Mouse (Mus musculus) adrenal gland, postnatal 10 days (tissue): ENCODE data around the gene Golga1. TPM values are rescaled to one million over a fixed set of nuclear protein-coding genes. Genes with fewer than 3 reads are reported as not detected.
A peak's percentile ranks its signal among the peaks of the same experiment; 100 is the strongest.
"Not testable (repeated sequence)": the region's sequence is repeated elsewhere in the genome, so short reads cannot be mapped to it uniquely, and the experiment has no call there.

Experiments
- DNase-seq: peaks from one replicate; pipeline ENCODE4 v3.0.0; 2021; ENCODE audit warnings: mixed read lengths
- long read RNA-seq, 2 experiments: library from polyadenylated mRNA; stranded (forward); transcript quantifications; one replicate each; pipeline ENCODE4 v2.0.0; 2021
- total RNA-seq, 2 experiments: library from RNA; stranded (reverse); gene quantifications; 2 replicates each; pipeline ENCODE4 v1.2.3; 2021

The Golga1 gene
- total RNA-seq = 10 to 100 TPM; 19.5 to 26.2 TPM
- long read RNA-seq, experiment 1, full-length matches to known transcripts = 1 of 9 reads
- long read RNA-seq, experiment 1, partial matches to known transcripts = 4 of 9 reads
- long read RNA-seq, experiment 1, other reads (novel, unspliced or antisense) = 4 of 9 reads
- long read RNA-seq, experiment 2, partial matches to known transcripts = 1 of 6 reads
- long read RNA-seq, experiment 2, other reads (novel, unspliced or antisense) = 4 of 6 reads

DNA sequence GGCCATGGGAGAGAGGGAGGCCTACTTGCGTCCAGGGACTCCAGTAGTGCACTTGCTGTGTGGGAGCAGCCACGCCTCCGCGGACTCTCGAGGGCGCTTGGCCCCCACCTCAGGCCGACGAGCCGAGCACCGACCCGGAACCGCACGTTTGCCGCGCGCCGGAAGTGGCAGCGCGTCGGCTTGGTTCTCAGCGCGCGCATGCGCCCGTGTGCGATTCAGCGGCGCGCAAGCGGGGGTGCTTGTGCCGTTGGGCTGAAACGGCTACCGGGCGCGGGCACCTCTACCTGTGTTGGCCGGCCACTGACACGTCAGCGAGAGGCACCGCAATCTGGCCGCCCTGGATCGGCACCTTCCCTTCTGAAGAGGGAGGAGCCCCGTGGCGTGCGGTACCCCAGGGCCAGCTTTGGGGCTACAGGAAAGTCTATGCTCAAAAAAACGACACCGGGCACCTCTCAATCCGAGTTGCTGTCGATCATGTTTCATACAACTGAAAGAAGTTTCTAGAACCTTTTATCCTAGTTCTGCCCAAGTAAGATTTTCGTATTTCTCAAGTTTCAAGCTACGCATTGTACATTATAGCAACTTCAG, at the start of gene Golga1:
Gene Golga1, minus strand, starts transcription at position 142 of the 588 bp plus-strand sequence.
- peak; percentile 94 for DNase-seq

DNA sequence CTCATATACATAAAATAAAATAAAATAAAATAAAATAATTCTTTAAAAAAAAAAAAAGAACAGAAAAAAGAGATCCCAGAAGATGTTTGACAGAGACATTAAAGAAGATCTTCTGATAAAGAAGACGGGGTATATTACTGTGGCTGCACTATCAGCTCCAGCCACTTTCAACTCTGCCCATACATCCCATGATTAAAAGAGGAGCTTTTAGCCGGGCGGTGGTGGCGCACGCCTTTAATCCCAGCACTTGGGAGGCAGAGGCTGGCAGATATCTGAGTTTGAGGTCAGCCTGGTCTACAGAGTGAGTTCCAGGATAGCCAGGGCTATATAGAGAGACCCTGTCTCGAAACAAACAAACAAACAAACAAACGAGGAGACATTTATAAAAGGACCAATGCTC, 48.8 kb upstream of the Golga1 start:
- no peak for DNase-seq

DNA sequence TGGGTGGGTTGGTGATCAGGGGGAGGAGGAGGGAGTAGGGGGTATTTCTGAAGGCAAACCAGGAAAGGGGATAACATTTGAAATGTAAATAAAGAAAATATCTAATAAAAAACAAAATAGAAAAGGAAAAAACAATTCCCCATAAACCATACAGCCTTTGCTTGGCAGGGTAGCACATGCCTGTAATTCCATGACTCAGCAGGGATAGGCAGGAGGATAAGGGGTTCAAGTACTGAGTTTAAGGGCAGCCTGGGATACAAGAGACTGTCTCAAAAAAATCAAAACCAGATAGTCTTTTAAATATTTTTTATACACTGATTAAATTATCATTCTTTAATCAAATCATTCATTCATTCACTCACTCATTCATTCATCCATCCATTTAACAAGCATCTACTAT, 45.2 kb upstream of the Golga1 start:
- DNase-seq = no peak

GRCm38 (mm10) chr2:39109712-39110111, 44.4 kb upstream of the Golga1 start:
- DNase-seq = not testable (repeated sequence)

GRCm38 (mm10) chr2:39099951-39100350, 34.6 kb upstream of the Golga1 start:
- not testable (repeated sequence) for DNase-seq

GRCm38 (mm10) chr2:39097993-39098392, 32.7 kb upstream of the Golga1 start:
- peak; percentile 4 for DNase-seq

DNA sequence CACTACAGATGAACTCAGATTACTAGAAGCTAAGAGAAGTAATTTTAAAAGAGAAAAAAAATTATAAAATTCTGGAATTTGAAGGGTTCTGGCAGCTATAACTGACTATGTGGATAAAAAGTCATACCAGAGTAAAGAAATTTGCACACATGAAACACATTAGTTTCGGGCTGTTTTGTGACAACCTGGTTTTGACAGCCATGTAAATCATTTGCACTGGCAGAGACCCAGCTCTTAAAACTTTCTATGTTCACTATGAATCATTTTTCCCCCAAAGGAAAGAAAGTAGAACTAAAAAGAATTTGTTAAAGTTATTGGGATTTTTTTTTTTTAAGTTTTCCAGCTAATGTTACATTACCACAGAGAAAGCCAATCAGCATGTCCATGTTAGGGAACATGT, 26.6 kb upstream of the Golga1 start:
- peak; percentile 11 for DNase-seq

GRCm38 (mm10) chr2:39082706-39083105, 17.4 kb upstream of the Golga1 start:
- no peak for DNase-seq

DNA sequence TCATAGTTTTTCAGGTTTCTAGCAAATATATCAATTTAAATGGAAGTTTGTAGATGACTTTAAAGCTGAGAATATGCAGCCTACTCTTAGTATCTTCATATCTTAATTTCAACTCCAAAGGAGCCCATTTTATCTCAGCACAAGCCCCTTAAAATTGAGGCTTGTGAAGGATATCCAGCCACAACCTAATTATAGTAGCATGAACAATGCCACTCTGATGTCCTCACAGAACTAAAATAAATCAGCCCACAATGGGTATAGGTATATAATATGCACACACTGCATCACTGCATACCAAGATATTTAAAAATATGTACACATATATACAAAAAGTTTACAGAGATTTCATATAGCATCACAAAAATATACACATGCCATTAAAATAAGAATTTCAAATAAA, 5.3 kb upstream of the Golga1 start:
- DNase-seq = no peak

GRCm38 (mm10) chr2:39069096-39069495, 3.8 kb upstream of the Golga1 start:
- DNase-seq = no peak

GRCm38 (mm10) chr2:39064687-39065399, 498 bp downstream of the Golga1 start:
- DNase-seq = no peak

GRCm38 (mm10) chr2:39048515-39048914, 16.8 kb downstream of the Golga1 start:
- no peak for DNase-seq

GRCm38 (mm10) chr2:39040215-39040614, 25.1 kb downstream of the Golga1 start:
- no peak for DNase-seq

GRCm38 (mm10) chr2:39031611-39032010, 33.7 kb downstream of the Golga1 start:
- no peak for DNase-seq

DNA sequence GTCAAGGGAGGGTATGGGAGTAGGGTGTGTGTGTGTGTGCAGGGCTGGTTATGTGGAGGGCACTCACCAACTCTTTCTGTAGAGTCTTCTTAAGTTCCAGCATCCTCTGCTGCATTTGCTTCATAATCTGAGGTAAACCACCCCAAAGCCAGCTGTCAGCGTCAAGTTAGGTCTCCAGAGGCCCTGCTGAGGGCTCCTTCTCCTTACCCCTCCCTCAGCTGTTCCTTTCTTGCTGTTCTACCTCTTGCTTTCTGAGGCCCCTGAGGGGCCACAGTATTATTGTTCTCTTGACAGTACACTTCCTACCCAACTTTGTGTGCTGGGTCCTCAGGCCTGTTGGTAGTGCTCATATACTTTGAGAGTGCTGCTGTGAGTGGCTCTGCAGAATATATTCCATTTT, 45.3 kb downstream of the Golga1 start:
- no peak for DNase-seq

DNA sequence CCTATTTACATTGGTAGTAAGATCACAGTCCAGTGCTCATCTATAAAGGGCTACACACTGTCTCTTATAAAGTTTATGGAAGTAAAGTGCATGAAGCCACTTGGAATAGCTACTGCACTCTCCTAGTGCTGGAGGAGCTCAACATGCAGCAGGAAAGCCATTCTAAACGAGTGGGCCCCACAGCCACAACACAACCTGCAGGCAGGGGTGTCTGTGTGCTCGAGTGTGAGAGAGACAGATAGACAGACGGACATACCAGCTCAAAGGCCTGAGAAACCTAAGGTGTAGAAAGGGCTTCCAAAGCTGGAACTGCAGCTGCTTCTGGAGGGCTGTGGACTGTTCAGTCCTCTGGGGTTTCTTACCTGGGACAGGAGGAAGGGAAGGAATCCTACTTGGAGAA, 48.8 kb downstream of the Golga1 start:
- no peak for DNase-seq

DNA sequence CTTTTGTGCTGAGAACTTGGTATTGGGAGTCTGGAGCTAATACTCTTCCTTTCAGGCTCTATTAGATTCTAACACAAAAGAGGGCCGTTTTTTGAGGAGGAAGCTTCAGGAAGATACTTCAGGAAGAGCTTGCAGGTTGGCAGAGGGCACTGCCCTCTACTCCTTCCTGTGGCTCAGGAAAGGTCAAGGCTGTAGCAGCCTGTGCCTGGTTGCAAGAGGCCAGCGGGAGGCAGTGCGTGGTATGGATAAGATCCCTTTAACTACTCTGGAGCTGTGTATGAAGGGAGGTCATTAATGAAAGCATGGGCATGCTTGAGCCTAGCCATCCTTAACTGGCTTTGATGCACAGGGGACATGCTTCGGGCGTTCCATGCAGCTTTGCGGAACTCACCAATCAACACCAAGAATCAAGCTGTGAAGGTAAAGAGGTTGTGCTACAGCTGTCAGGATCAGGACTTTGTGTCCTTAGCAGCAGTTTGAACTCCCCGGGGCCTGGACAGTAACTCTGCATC, 52.5 kb downstream of the Golga1 start:
- no peak for DNase-seq

DNA sequence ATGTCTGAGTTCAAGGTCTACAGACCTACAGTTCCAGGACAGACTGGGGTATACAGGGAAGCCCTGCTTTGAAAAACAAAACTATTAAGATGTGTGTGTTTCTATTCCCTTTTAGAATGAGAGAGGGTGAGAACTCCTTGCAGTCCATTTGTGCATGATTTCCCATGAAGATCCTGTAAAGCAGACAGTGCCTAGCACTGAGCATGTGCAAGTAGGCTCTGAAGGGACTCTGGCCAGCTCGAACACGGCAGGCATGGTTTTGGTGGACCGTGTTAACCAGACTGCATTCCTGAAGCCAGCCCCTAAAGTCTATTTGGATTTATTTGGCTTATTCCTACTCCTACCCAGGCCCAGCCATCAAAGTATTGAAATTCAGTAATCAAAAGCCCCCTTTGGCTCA, 53.4 kb downstream of the Golga1 start:
- DNase-seq = no peak

DNA sequence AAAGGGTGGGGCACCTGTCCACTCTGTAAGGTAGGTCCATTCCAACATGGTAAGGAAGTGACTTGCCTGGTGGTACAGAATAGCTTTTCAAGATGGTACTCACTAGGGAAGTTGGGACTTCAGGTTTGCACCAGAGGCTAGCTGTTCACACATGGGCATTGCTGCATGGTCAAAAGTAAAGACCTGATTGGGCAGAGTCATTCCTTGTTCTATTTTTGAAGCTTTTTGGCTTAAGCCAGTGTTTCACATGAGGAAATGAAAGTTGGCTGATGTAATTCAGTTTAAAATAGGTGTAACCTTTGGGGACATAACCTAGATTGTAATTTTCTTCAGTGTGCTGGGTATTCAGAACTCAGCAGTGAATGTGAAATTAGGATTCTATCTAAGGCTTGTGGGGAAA, 54.1 kb downstream of the Golga1 start:
- no peak for DNase-seq

DNA sequence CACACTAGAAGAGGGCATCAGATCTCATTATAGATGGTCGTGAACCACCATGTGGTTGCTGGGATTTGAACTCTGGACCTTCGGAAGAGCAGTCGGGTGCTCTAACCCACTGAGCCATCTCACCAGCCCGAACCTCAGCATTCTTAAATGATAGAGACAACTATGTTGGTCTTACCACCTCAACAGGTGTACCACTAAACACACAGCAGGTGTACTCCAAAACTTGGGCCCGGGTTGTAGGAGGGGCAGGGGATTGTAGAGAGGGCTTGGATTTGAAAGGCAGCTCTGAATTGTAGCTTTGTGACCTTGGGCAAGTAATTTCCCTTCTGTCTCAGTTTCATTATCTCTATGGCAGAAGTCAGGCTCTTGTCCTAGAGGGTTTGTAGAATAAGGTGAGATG, 55.2 kb downstream of the Golga1 start:
- not testable (repeated sequence) for DNase-seq

- peak; percentile 51 for DNase-seq
Measured at GRCm38 (mm10) chr2:39008954-39009365, 56.4 kb downstream of the Golga1 start.

DNA sequence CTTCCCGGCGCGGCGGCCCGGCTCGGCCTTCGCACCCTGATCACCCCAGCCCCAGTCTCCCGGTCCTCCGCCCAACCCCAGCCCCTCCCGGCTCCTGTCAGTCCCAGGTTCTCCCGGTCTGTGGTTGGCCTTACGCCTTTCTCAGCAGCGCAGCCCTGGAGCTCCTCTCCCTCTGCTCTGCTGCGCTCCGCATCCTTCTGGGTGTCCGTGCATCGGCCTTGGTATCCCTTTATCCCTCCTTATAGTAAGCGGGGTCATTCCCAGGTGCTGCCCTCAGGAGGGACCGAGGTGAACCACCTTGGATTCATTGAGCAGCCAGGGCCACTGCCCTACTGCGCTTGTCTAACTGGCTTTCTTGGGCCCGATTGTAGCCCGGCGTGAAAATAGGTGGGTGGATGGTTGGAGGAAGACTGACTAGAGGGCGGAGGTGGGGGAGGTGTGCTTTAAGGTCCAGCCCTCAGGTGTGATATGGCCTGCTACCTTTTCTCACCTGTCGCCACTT, 56.9 kb downstream of the Golga1 start:
- DNase-seq = no peak

GRCm38 (mm10) chr2:39007865-39008264, 57.5 kb downstream of the Golga1 start:
- peak; percentile 97 for DNase-seq
